Mouse (Mus musculus) liver, adult 2 months (tissue): Measurements from ENCODE around the gene Tmem191c.

Experiments used
- CTCF ChIP-seq: fragments of 200-500 bp; IDR thresholded peaks from 2 replicates; pipeline ENCODE4 v1.5.1; 2011; ENCODE audit warnings: low read depth, low read length, control low read depth
- POLR2A ChIP-seq: fragments of 200-500 bp; IDR thresholded peaks from 2 replicates; pipeline ENCODE4 v1.6.1; 2011; ENCODE audit warnings: low read length, control low read depth; ENCODE audit not compliant: insufficient read depth; ENCODE audit errors: extremely low read depth

DNA sequence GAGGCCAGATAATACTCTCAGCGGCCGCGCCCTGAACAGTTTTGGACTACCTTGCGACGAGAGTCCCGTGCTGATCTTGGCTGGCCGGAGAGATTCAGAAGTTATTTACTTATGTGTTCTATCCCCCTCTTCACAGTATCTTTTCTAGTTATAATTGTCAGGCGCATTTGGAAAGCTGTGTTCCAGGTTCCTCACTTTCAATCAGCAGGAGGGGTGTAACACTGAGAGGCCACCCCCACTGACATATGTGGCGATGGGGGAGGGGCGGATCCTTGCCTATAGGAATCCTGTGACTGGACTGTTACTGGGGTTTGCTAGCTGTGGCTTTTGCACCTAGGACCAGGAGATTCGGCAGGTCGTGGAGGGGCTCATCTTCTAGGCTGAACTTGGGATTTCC lies 41.4 kb upstream of the Tmem191c start:
- TF ChIP-seq CTCF (no peak), POLR2A (no peak)
